Mouse (Mus musculus) left cerebral cortex, adult 6 months (tissue): ENCODE results near the gene Clrn3. TPM values are rescaled to one million over a fixed set of nuclear protein-coding genes. Genes with fewer than 3 reads are reported as not detected.

Source experiments
- long read RNA-seq, 2 experiments: library from polyadenylated mRNA; unstranded; transcript quantifications; one replicate each; pipeline ENCODE4 v2.0.0; 2019 to 2020
- polyA plus RNA-seq: library from polyadenylated mRNA; unstranded; fragments of <200 nt; fragmentation: Nextera tagmentation; gene quantifications from 2 replicates; pipeline ENCODE4 v1.2.3, GENCODE M21; 2021

Gene Clrn3
- polyA plus RNA-seq = not detected in 2 replicates
- long read RNA-seq, experiment 1 = 0 reads
- long read RNA-seq, experiment 2 = 0 reads

DNA sequence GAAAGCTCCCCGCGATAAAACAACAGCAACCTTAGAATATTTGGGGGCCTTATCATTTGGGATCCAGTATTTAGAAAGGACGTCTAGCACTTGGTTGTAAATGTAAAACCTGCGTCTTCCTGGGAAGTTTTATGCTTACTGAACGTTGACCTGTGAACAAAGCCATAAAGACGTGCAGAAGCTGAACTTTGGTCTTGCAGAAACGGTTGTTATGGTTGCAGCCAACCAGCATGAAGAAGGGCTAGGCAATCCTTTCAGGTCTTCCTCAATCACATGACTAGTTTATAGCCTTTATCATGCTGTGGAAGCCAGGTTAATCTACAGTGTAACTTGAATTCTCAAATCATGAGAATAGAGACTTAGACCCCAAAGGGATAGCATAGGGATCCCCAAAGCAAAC, at the start of gene Clrn3:
Gene Clrn3, minus strand, starts transcription at position 140 of the 400 bp plus-strand sequence.

DNA sequence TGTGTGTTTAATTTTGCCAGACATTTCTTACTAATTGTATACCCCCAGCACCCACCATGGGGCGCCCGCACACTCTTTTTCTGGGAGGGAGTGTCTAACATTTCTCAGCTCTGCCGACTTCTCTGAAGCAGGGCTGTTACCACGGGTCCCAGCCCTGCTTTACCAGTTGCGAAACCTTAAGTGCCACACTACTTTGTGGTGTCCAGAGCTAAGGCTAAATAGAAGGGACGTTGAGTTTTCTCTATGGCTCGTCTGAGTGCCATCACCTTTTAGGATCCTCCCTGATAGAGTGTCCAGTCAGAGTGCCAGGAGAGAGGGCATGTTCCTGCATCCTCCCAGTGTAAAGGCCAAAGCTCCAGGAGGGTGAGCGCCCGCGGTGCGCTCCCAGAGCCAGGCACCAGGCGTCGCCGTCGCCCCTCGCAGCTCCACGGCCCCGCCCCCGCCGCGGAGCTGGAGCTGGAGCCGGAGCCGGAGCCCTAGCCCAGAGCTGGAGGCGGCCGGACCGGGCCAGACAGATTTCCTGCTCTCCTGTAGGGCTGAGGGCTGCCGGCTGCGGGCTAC, 9.0 kb upstream of the Clrn3 start, which contains the start of gene Ptpre:
Gene Ptpre, plus strand, starts transcription at position 141 of the 561 bp plus-strand sequence.

Other genes starting within 250 kb of the Clrn3 start
- gene Foxi2, start 118.3 kb downstream of the Clrn3 start, polyA plus RNA-seq = not detected in 2 replicates
- 8.4 and 10.1 TPM in 2 replicates for gene Ptpre, start 8.8 kb upstream of the Clrn3 start, polyA plus RNA-seq
- gene Mki67, start 187.7 kb upstream of the Clrn3 start, polyA plus RNA-seq = 0.06 and 0.18 TPM in 2 replicates